Mouse (Mus musculus) heart, postnatal 4 days (tissue): Measurements from ENCODE around the gene P2rx7. TPM values are rescaled to one million over a fixed set of nuclear protein-coding genes. Genes with fewer than 3 reads are reported as not detected.

Experiments
- DNase-seq: peaks from one replicate; pipeline ENCODE4 v3.0.0; 2021
- total RNA-seq, 2 experiments: library from RNA; stranded (reverse); gene quantifications; 2 replicates each; pipeline ENCODE4 v1.2.3; 2021

P2rx7 gene
- total RNA-seq, result 1 to 10 TPM; 3.1 to 3.5 TPM

DNA sequence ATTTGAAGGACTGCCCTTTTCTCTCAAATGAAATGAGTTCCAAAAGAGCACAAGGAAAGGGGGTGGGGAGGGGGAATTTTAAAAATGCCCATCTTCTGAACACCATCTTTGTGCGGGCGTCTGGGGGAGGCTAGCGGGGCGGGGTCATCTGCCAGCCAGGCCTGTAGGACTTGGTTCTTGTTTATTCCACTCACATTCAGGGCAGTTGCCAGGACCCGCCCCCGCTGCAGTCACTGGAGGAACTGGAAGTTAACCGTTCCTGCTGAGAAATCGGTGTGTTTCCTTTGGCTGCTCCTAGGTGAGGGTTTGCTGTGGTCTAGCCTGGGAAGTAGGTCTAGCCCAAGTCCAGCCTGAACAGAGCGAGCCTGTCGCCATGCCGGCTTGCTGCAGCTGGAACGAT, at the start of gene P2rx7:
P2rx7 (plus strand) TSS at position 211 of the 400 bp plus-strand sequence.
- DNase-seq, result peak; percentile 66

- no peak for DNase-seq
Observed at GRCm38 (mm10) chr5:122595470-122595869, 48.2 kb upstream of the P2rx7 start.

- DNase-seq, result peak; percentile 72
Observed at GRCm38 (mm10) chr5:122602233-122602632, 41.5 kb upstream of the P2rx7 start.

- DNase-seq, result no peak
Observed at GRCm38 (mm10) chr5:122604894-122605293, 38.8 kb upstream of the P2rx7 start.

DNA sequence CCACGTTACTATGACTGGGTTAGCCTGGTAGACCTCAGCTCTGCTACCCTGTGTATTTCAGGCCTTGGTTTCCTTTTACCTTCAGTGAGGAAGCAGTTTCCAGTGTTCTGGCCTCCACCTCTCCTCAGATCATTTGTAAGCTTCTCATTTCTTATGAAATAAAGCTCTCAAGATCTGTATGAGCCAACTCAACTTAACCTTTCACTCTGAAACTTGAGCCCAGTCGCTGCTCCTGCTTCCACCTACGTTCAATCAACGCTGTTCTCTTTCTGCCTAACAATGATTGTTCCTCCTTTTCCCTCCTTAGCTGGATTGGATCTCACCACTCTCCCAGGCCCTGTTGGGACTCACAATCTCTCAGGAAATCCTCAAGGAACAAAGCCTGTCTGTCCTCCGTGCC, 32.1 kb upstream of the P2rx7 start:
- no peak for DNase-seq

DNA sequence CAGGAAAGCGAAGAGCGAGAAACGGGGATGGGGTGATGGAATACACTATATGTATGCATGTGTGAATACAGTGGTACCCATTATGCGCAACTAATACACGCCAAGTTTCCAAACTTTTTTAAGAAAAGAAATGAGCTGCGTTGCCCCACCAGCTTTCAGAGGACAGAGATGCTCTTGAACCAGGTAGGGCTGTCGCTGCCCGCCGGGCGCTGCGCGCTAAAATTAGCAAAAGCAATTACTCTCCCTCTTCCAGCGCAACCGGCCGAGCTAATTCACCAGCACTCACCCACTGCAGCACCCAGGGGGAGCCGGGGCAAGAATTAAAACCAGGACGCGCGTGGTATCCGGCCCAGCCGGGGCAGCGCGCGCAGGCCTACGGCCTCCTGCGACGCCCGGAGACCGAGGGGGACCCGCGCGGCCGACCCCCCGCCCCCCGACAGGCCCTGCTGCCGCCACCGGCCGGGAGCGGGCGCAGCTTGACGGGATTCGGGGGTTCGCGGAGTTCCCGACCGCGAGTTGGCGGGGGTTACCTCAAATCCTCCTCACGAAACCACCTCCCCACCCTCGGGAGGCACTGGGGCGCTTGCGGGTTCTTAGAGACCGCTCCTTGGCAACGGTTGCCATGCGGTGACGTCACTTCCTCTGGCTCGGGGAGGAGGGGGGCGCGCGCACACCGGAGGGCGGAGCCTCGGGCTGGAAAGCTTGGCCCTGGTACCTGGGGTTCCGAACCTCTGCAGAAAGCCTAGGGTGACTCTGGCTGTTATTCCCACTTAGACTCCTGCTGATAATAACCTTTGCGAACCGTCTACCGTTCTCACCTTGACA, 29.6 kb upstream of the P2rx7 start, which contains the start of gene Ift81:
Ift81 (minus strand) TSS at position 611 of the 825 bp plus-strand sequence.
- peak; percentile 98 for DNase-seq

- DNase-seq, result no peak
Observed at GRCm38 (mm10) chr5:122617718-122618117, 26.0 kb upstream of the P2rx7 start.

DNA sequence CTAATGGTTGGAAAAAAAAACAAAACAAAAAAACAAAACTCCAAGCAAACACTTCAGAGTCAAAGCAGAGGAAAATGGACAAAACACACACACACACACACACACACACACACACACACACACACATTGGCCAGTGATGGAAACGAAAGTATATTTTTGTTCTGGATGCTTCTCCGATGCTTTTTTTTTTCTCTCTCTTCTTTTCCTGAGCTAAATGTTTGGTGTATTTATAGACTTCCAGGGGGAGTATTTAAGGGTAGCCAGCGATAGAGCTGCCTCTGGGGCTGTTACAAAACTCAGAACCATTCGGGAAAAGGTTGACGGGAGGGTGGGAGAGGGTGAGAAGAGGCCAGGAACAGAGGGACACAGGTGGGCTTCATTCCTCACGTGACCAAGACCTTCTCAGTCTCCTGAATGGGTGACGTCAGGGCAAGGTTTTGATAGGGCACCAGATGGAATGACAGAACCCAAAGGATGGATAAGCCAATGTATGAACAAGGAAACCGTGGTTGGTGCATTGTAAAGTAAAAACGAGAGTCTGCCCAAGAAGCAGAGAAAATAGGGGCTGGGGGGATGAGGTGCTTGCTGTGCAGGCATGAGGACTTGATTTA, 23.9 kb upstream of the P2rx7 start:
- no peak for DNase-seq

GRCm38 (mm10) chr5:122621376-122621886, 22.3 kb upstream of the P2rx7 start:
- peak; percentile 87 for DNase-seq

DNA sequence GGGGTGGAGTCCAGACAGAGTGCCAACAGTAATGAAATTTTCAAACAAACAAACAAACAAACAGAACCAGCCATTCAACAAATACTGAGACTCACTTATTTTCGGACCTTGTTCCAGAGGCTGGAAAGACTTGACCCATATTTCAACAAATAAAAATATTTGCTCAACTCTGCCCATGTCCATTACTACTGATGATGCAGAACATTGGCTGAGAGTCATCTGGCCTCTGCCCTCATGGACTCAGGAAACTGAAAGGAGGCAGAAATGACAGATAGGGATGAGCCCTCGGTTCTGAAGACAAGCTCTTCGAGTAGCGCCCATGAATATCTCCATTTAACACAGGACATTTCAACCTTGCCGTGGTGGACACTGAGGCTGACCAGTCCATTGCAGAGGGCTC, 21.2 kb upstream of the P2rx7 start:
- no peak for DNase-seq

DNA sequence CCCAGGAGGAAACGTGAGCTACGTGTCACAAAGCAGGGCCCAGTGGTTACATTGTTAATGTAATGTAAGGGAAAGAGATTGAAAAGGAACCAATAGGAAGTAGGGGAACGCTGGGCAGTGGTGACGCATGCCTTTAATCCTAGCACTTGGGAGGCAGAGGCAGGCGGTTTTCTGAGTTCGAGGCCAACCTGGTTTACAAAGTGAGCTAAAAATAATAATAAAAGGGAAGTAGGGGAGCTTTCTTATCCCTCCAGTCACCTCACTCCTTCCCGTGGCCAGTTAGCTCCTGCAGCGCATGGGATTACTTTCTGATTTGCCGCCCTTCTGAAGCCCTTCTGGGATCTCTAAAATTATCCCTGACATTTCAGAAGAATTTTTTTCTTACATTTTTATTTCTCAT, 19.9 kb upstream of the P2rx7 start:
- no peak for DNase-seq

- no peak for DNase-seq
Observed at GRCm38 (mm10) chr5:122624952-122625479, 18.7 kb upstream of the P2rx7 start.

DNA sequence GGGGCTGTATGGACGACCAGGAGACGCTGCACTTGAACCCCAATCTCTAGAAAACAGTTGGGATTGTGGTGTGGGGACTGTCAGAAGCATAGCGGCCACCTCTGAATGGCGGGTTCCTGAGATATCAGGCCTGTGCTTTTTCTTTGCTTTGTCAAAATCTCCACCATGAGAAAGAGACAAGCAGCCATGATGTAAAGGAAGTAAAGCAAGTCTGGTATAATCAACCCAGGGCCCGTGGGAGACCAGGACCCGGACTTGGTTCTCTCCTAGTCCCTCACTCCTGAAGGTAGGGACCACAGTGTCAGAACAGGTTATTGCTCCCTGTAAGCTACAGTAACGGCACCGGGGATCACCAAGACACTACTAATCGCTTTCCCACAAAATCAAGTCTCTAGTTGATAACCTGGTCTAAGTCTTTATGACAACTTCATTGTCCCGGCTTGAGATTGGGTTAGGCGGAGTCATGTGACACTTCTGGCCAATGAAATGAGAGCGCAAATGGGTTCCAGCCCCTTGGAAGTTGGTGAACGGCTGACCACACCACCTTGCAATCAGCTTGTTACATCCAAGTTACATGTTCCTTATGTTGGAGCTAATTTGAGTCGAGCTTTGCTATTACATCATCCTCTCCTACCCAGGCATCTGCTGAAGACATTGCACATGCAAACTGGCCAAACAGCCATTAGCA, 18.0 kb upstream of the P2rx7 start:
- DNase-seq, result no peak

DNA sequence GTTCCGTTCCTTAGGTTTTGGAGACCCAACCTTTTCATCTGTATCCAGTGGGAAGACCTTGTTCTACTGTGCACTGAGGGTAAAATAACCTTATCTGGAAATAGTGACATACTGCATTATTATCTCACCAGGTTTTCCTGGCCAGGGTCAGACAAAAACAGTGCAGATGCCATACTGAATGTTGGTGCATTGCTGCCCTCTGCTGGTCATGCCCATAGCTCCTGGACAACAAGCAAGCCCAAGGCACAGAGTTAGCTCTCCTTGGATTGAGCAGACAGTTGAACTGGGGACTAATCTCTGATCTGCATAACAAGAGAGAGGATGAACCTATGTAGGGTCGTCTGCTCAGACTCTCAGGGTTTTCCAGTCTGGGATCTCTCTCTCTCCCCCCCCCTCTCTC, 16.5 kb upstream of the P2rx7 start:
- DNase-seq, result peak; percentile 95

DNA sequence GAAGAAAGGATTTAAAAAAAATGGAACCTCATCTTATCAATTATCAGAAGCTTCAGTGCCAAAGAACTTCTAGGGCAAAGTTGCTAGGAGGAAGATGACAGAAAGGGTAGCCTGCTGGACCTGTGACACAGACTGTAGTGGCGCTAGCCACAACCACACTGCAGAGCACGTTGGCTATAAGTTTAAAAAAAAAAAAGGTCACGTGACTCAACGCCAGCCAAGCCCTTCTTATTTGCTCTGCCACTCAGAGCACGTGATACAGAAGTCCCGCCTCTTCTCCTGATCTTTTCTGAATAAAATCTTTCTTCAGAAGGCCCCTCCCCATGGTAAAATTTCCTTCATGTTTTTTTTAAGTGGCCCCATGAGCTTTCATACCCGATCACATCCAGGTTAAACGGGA, 8.5 kb upstream of the P2rx7 start:
- DNase-seq, result no peak

DNA sequence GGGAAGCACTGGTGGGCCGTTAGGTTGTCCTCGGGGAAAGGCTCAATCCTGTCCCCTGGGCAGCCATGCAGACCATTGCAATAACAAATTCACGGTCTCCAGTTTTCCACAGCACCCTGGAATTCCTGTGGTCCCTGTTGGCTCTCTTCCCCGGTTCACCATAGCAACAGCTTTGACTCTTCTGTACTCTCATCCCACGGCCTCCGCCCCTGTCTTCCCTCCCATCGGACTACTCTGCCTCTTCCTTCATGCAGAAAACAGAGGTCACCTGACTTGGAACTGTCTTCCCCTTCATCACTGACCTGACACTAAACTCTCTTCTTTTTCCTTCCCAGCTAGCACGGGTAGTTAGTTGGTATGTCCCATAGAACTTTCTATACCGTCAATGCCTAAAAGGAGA, 7.4 kb upstream of the P2rx7 start:
- DNase-seq, result no peak

GRCm38 (mm10) chr5:122636958-122637357, 6.8 kb upstream of the P2rx7 start:
- peak; percentile 60 for DNase-seq

DNA sequence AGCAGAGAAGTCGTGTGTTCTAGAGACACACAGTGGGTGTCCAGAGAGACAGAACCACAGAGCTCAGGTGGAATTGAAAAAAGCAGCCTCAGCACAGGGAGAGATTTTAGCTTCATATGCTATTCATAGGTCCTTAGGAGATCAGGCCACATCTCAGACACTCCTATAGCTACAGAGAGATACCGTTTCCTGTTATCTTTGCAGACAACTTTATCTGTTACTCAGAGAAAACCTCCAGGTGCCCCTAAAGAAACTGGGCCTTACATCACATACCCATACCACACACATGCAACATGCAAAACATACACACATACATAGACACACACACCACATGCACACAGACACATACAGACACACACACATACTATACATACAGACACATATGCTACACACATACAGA, 5.4 kb upstream of the P2rx7 start:
- DNase-seq, result no peak

- no peak for DNase-seq
Observed at GRCm38 (mm10) chr5:122639517-122639916, 4.2 kb upstream of the P2rx7 start.

- no peak for DNase-seq
Observed at GRCm38 (mm10) chr5:122639986-122640385, 3.7 kb upstream of the P2rx7 start.

DNA sequence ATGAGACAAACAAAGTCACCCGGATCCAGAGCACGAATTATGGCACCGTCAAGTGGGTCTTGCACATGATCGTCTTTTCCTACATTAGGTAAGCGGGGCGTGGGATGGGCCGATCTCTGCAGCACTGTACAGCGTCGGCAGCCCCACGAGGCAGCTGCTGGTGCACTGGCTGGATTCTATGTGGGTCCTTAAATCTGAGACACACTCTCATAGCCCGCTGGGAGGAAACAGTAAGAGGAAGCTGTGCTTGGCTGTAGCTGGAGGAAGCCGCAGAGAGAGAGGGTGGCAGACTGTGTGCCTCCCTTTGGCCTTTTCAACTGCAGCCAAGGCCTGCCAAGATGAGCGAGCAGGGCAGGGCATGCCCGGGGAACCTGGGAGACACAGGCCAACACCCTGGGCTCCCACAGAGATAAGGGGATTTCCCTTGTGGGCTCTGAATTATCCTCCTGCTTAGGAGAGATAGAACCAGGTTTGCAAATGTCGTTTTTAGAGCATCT, 448 bp downstream of the P2rx7 start:
- DNase-seq, result peak; percentile 30

DNA sequence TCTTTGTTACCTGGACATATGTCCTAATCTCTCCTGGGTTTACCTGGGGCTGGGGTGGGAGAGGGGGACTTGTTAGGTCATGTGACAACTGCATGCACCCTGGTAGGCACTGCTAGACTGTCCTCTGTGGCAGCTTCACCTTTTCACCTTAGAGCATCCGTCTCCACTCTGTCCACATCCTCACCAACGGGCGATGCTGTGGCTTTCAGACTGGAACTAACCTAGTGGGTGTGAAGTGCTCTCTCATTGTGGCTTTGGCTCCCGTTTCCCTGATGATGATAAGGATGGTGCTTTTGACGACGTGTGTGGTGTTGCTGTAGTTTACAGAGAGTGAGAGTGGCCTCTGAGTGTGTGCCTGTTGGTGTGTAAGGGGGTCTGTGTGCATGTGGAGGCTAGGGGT, 1.6 kb downstream of the P2rx7 start:
- DNase-seq, result no peak

GRCm38 (mm10) chr5:122646050-122646449, 2.3 kb downstream of the P2rx7 start:
- DNase-seq, result no peak
